Mouse (Mus musculus): ENCODE results near the gene Hoxd4. TPM values are rescaled to one million over a fixed set of nuclear protein-coding genes. Genes with fewer than 3 reads are reported as not detected.
A peak's percentile ranks its signal among the peaks of the same experiment; 100 is the strongest.

Hoxd4 gene
- polyA plus RNA-seq, 1 experiment: not detected

DNA sequence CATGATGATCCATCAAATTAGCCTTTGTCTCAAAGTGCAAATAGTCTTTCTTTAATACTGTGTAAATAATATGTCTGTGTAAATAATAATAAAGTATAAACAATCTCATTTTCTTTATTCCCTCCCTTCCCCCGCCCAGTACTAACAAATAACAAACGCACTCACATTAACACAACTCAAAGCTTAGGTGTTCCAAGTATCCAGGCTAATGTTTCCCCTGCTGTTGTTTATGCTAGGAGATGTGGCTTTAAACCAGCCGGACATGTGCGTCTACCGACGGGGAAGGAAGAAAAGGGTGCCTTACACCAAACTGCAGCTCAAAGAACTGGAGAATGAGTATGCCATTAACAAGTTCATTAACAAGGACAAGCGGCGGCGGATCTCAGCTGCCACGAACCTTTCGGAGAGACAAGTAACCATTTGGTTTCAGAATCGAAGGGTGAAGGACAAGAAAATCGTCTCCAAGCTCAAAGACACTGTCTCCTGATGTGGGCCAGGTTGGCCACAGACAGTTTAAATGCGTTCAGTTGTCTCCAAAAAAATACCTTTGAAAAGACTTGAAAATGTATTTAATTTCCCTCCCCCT is 42.0 kb upstream of the Hoxd4 start:
- TF ChIP-seq POLR2A (IDR thresholded peaks at IDR 0.05; ENCODE audit: insufficient read depth, low read depth, low read length): no peak
- no peak for TF ChIP-seq CTCF (IDR thresholded peaks at IDR 0.05; ENCODE audit: insufficient read depth, low read depth, low read length)
- WGBS: 4% methylated on average over 14 of the region's 14 CpGs
- peaks cover 5% of the 10 kb centered on the region for H3K4me1 ChIP-seq (ENCODE audit: control insufficient read depth, insufficient read depth, low read length)
- no peak overlapping the region for H3K4me3 ChIP-seq (ENCODE audit: insufficient read depth, low read depth, low read length)
- no peak overlapping the region for H3K27ac ChIP-seq (ENCODE audit: insufficient read depth, low read depth, low read length)

DNA sequence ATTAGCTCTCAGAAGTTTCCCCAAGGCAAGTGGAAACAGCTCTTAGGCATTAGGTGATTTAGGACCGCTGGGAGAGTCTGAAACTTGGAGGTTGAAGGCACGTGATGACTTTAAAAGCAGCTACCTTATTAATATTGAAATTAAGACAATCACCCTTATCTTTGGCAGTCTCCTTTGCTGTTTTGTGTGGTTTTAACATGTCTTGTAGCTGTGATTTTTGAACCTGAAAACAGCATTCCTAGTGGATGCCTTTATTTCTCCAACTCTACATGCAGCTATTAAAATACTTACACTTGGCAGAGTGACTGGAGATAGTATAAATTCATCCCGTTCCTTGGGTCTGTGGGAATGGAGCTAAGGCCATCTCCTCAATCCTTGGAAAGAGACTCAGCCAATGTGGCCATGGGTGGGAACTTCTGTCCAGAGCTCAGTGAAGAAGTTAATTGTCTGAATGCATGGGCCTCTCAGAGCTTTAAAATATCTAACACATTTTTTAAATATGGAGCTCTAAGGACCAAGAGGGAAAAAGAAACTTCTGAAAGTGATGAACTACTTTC is 41.0 kb upstream of the Hoxd4 start:
- Histone ChIP-seq H3K4me1 (ENCODE audit: control insufficient read depth, insufficient read depth, low read length) (peaks cover 5% of the 10 kb centered on the region), H3K27ac (ENCODE audit: insufficient read depth, low read depth, low read length) (no peak overlapping the region), H3K4me3 (ENCODE audit: insufficient read depth, low read depth, low read length) (no peak overlapping the region)
- 8% methylated on average over 3 of the region's 3 CpGs for WGBS
- TF ChIP-seq POLR2A (IDR thresholded peaks at IDR 0.05; ENCODE audit: insufficient read depth, low read depth, low read length) (no peak), CTCF (IDR thresholded peaks at IDR 0.05; ENCODE audit: insufficient read depth, low read depth, low read length) (no peak)

DNA sequence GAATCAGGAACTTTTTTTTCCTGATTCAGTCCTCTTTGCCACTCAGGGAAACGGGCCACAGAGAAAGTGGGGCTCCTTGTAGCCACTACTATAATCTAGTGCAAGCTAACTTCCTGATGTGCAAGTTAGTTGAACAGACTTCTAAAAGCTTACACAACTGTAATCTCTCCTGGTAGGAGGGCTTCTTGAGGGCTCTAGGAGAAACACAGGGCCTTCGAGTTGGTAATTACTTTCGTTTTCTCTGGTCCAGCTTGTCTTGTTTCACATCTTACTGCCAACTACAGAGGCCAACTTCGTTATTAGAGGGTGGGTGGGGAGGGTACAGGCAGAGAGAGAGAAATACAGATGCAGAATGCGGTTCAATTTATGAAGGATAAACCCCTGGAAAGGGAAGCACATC is 39.9 kb upstream of the Hoxd4 start:
- no peak overlapping the region for H3K4me3 ChIP-seq (ENCODE audit: insufficient read depth, low read depth, low read length)
- H3K4me1 ChIP-seq (ENCODE audit: control insufficient read depth, insufficient read depth, low read length): peaks cover 5% of the 10 kb centered on the region
- 32% methylated on average over 5 of the region's 5 CpGs for WGBS
- no peak overlapping the region for H3K27ac ChIP-seq (ENCODE audit: insufficient read depth, low read depth, low read length)
- no peak for TF ChIP-seq CTCF (IDR thresholded peaks at IDR 0.05; ENCODE audit: insufficient read depth, low read depth, low read length)
- TF ChIP-seq POLR2A (IDR thresholded peaks at IDR 0.05; ENCODE audit: insufficient read depth, low read depth, low read length): no peak

DNA sequence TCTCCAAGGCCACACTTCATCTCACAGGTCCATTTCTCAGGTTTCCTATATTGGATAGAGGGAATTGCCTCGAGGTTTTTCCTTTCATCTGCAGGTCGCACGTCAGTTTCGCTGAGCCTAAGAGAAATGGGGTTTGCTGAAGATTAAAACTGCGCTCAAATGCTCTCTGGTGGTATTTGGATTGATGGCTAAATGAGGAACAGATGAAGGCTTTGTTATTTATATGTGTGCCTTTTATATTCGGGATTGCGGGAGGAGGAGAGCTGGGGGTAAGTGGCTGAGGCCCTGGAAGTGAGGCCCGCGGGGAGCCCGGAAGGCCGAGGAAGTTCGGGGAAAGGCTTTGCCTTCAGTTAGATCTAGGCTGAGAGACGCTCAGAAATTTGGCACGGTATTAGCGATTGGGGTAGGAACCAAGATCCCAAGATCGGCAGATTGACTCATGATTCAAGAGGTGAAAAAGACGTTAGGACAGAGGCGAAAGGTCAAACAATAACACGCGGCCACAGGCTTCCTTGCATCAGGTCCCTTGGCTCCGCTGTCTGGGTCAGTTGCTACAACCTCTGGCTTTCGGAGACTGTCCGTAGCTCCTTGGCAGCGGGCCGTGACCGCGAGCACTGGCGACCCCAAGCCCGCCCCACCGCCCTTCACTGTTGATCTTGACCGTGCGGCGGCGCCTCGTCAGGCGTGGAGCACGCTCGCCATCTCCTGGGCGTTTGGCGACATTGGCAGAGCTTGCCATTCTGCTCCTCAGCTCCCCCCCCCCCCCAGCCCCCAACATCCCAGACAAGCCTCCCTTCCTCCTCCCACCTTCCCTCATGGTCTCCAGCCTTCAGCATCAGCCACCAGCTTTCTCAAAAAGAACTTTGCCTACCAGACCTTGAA is 39.0 kb upstream of the Hoxd4 start:
- WGBS: 10% methylated on average over 40 of the region's 40 CpGs
- no peak overlapping the region for H3K4me3 ChIP-seq (ENCODE audit: insufficient read depth, low read depth, low read length)

DNA sequence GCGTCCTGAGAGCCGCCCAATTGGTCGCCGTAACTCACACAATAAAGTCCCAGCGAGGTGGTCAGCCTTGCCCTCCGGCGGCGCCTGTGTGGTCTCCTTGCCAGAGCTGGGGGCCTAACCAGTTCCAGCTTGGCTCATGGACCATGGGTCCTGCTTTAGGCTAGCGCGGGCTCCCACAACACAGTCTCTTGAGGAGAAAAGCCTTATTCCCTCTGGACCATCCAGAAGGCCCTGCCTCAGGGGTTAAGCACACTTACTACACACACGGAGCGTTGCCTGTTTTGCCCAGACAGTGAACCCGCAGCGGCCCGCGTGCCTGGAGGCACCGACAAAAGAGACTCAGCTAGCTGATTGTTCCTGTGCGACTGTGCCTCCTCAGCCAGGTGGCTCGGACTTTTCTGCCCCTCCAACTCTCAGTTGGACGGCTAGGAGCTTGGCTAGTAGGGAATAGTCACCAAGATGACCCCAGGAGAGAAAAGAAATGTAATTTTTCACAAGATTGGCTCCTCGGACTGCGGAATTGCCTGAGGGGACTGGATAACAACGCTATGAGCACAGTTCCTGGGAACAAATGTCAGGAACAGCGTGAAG is 37.8 kb upstream of the Hoxd4 start:
- no peak for TF ChIP-seq POLR2A (IDR thresholded peaks at IDR 0.05; ENCODE audit: insufficient read depth, low read depth, low read length)
- no peak for TF ChIP-seq CTCF (IDR thresholded peaks at IDR 0.05; ENCODE audit: insufficient read depth, low read depth, low read length)
- Histone ChIP-seq H3K4me1 (ENCODE audit: control insufficient read depth, insufficient read depth, low read length) (peaks cover 5% of the 10 kb centered on the region), H3K27ac (ENCODE audit: insufficient read depth, low read depth, low read length) (no peak overlapping the region), H3K4me3 (ENCODE audit: insufficient read depth, low read depth, low read length) (no peak overlapping the region)
- 2% methylated on average over 24 of the region's 24 CpGs for WGBS

More for the DNA sequence above, 39.0 kb upstream of the Hoxd4 start:
- H3K27ac ChIP-seq (ENCODE audit: insufficient read depth, low read depth, low read length): no peak overlapping the region
- H3K4me1 ChIP-seq (ENCODE audit: control insufficient read depth, insufficient read depth, low read length): peaks cover 5% of the 10 kb centered on the region
- peak; percentile 40; the same call in 1 of the 2 replicates for TF ChIP-seq CTCF (IDR thresholded peaks at IDR 0.05; ENCODE audit: insufficient read depth, low read depth, low read length)
- no peak for TF ChIP-seq POLR2A (IDR thresholded peaks at IDR 0.05; ENCODE audit: insufficient read depth, low read depth, low read length)

DNA sequence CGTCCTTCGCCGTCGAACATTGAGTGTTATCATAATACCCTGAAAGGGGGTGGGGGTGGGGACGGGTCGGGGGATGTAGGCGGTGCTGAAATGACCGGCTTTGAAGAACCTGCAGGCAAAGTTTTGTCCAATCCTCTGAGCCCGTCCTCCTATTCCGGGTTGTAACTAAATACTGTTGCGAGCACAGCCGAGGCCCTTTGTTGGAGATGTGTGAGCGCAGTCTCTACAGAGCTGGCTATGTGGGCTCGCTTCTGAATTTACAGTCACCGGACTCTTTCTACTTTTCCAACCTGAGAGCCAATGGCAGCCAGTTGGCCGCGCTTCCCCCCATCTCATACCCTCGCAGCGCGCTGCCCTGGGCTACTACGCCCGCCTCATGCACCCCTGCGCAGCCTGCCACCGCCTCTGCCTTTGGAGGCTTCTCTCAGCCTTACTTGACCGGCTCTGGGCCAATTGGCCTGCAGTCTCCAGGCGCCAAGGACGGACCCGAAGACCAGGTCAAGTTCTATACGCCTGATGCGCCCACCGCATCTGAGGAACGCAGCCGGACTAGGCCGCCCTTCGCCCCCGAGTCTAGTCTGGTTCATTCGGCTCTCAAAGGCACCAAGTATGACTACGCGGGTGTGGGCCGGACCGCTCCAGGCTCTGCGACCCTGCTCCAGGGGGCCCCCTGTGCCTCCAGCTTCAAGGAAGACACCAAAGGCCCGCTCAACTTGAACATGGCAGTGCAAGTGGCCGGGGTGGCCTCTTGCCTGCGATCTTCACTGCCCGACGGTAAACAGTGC is 36.7 kb upstream of the Hoxd4 start, which contains the start of gene Hoxd12:
Gene Hoxd12, plus strand, starts transcription at position 133 of the 785 bp plus-strand sequence.
- 4% methylated on average over 47 of the region's 47 CpGs for WGBS
- TF ChIP-seq POLR2A (IDR thresholded peaks at IDR 0.05; ENCODE audit: insufficient read depth, low read depth, low read length) (no peak), CTCF (IDR thresholded peaks at IDR 0.05; ENCODE audit: insufficient read depth, low read depth, low read length) (no peak)
- peaks cover 5% of the 10 kb centered on the region for H3K4me1 ChIP-seq (ENCODE audit: control insufficient read depth, insufficient read depth, low read length)
- H3K4me3 ChIP-seq (ENCODE audit: insufficient read depth, low read depth, low read length): no peak within 1 kb of the TSS
- no peak within 1 kb of the TSS for H3K27ac ChIP-seq (ENCODE audit: insufficient read depth, low read depth, low read length)

DNA sequence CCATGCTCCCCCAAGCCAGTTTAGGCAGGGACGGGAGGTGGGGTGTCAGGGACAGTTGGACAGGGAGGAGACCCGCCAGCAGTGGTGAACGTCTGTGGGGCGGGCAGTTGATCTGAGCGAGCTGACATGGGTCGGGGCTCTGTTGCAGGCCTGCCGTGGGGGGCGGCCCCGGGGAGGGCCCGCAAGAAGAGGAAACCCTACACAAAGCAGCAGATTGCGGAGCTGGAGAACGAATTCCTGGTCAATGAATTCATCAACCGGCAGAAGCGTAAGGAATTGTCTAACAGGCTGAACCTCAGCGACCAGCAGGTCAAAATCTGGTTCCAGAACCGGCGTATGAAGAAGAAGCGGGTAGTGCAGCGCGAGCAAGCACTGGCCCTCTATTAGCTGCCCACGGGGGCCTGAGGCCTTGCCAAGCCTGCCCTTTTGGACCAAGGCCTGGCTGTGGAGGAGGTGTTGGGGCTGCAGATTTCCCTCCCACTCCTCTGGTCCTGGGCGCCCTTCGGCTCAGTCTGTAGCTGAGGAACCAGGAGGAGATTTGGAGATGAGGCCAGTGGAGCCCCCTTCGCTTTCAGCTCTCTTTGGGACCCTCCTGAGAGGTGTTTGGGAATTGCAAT is 36.0 kb upstream of the Hoxd4 start:
- 6% methylated on average over 24 of the region's 24 CpGs for WGBS
- Histone ChIP-seq H3K27ac (ENCODE audit: insufficient read depth, low read depth, low read length) (no peak overlapping the region), H3K4me3 (ENCODE audit: insufficient read depth, low read depth, low read length) (no peak overlapping the region), H3K4me1 (ENCODE audit: control insufficient read depth, insufficient read depth, low read length) (peaks cover 5% of the 10 kb centered on the region)
- TF ChIP-seq POLR2A (IDR thresholded peaks at IDR 0.05; ENCODE audit: insufficient read depth, low read depth, low read length): no peak
- no peak for TF ChIP-seq CTCF (IDR thresholded peaks at IDR 0.05; ENCODE audit: insufficient read depth, low read depth, low read length)

All from olfactory bulb, adult 2 months (tissue).